Mouse (Mus musculus) cerebellum, adult (tissue): Measurements from ENCODE around the gene Tssk1.

Experiments used
- ATAC-seq: cut with Nextera tagmentation; 2 replicates; pipeline ENCODE4 v1.9.2; 2017; ENCODE audit warnings: mild to moderate bottlenecking, moderate library complexity, mixed read lengths; ENCODE audit not compliant: insufficient number of reproducible peaks, low FRiP score, low TSS enrichment

Tssk1 gene

GRCm38 (mm10) chr16:17892606-17893005, 1.4 kb upstream of the Tssk1 start:
- ATAC-seq = no peak

GRCm38 (mm10) chr16:17896091-17896490, 2.1 kb downstream of the Tssk1 start:
- no peak for ATAC-seq

GRCm38 (mm10) chr16:17898462-17898861, 4.4 kb downstream of the Tssk1 start, which contains the start of the genes Dgcr2 and Tssk2:
Gene Dgcr2 (minus strand): TSS chr16:17898562.
Gene Tssk2 (plus strand): TSS chr16:17898637.
- ATAC-seq = no peak

GRCm38 (mm10) chr16:17911052-17911595, 17.1 kb downstream of the Tssk1 start, which contains the start of gene Ess2:
Gene Ess2 (minus strand): TSS chr16:17911348.
- ATAC-seq = peak; percentile 94

GRCm38 (mm10) chr16:17914307-17915249, 20.6 kb downstream of the Tssk1 start, which contains the start of gene Gsc2:
Gene Gsc2 (minus strand): TSS chr16:17915059.
- ATAC-seq = no peak

GRCm38 (mm10) chr16:17920586-17920985, 26.6 kb downstream of the Tssk1 start:
- ATAC-seq = no peak

- ATAC-seq = peak; percentile 89
These were observed 27.5 kb downstream of the Tssk1 start for GRCm38 (mm10) chr16:17921325-17922162.

- ATAC-seq = peak; percentile 21; the same call in 1 of the 2 replicates
These were observed 28.1 kb downstream of the Tssk1 start for GRCm38 (mm10) chr16:17922163-17922538.

- ATAC-seq = 0 out of 2 replicates have a peak, but pooled peaks have one; percentile 4
These were observed 33.5 kb downstream of the Tssk1 start for GRCm38 (mm10) chr16:17927351-17928082.

GRCm38 (mm10) chr16:17928087-17928580, 34.1 kb downstream of the Tssk1 start, which contains the start of gene Slc25a1:
Gene Slc25a1 (minus strand): TSS chr16:17928219.
- peak; percentile 38; the same call in 1 of the 2 replicates for ATAC-seq

- ATAC-seq = peak; percentile 37; the same call in 1 of the 2 replicates
These were observed 34.6 kb downstream of the Tssk1 start for GRCm38 (mm10) chr16:17928627-17929104.

- no peak for ATAC-seq
These were observed 35.2 kb downstream of the Tssk1 start for GRCm38 (mm10) chr16:17929211-17929610.

GRCm38 (mm10) chr16:17929631-17930030, 35.6 kb downstream of the Tssk1 start:
- no peak for ATAC-seq

GRCm38 (mm10) chr16:17931906-17932460, 38.0 kb downstream of the Tssk1 start:
- ATAC-seq = no peak

GRCm38 (mm10) chr16:17933594-17934444, 39.8 kb downstream of the Tssk1 start:
- no peak for ATAC-seq

- no peak for ATAC-seq
These were observed 40.5 kb downstream of the Tssk1 start for GRCm38 (mm10) chr16:17934445-17934910.

- no peak for ATAC-seq
These were observed 42.8 kb downstream of the Tssk1 start for GRCm38 (mm10) chr16:17936776-17937175.

- no peak for ATAC-seq
These were observed 44.2 kb downstream of the Tssk1 start for GRCm38 (mm10) chr16:17938187-17938586.
